Mouse (Mus musculus): ENCODE results near the gene Cfap77. TPM values are rescaled to one million over a fixed set of nuclear protein-coding genes. Genes with fewer than 3 reads are reported as not detected.

The Cfap77 gene
- polyA plus RNA-seq, 1 experiment, result 20.9 TPM

GRCm38 (mm10) chr2:29016599-29017587 is 38.0 kb downstream of the Cfap77 start:
- Histone ChIP-seq H3K4me1 (ENCODE audit: control insufficient read depth, insufficient read depth, low read length) (no peaks in the 10 kb centered on the region), H3K27me3 (ENCODE audit: control insufficient read depth, insufficient read depth, low read length) (no peaks in the 10 kb centered on the region), H3K27ac (ENCODE audit: control insufficient read depth, insufficient read depth, low read depth, low read length) (no peak overlapping the region), H3K4me3 (ENCODE audit: control insufficient read depth, low read depth, low read length) (no peak overlapping the region), H3K36me3 (ENCODE audit: control insufficient read depth, insufficient read depth, low read length) (no peaks in the 10 kb centered on the region)
- no peak for TF ChIP-seq CTCF (IDR thresholded peaks at IDR 0.05; ENCODE audit: control insufficient read depth, insufficient read depth, insufficient replicate concordance, low read depth, low read length)
- no peak for TF ChIP-seq POLR2A (IDR thresholded peaks at IDR 0.05; ENCODE audit: control insufficient read depth, low read depth, low read length)

GRCm38 (mm10) chr2:29012523-29012922 is 42.3 kb downstream of the Cfap77 start:
- Histone ChIP-seq H3K4me1 (ENCODE audit: control insufficient read depth, insufficient read depth, low read length) (no peaks in the 10 kb centered on the region), H3K27me3 (ENCODE audit: control insufficient read depth, insufficient read depth, low read length) (no peaks in the 10 kb centered on the region), H3K36me3 (ENCODE audit: control insufficient read depth, insufficient read depth, low read length) (no peaks in the 10 kb centered on the region), H3K27ac (ENCODE audit: control insufficient read depth, insufficient read depth, low read depth, low read length) (no peak overlapping the region), H3K4me3 (ENCODE audit: control insufficient read depth, low read depth, low read length) (no peak overlapping the region)
- TF ChIP-seq CTCF (IDR thresholded peaks at IDR 0.05; ENCODE audit: control insufficient read depth, insufficient read depth, insufficient replicate concordance, low read depth, low read length) (no peak), POLR2A (IDR thresholded peaks at IDR 0.05; ENCODE audit: control insufficient read depth, low read depth, low read length) (no peak)

GRCm38 (mm10) chr2:29007656-29008055 is 47.2 kb downstream of the Cfap77 start:
- Histone ChIP-seq H3K27me3 (ENCODE audit: control insufficient read depth, insufficient read depth, low read length) (no peaks in the 10 kb centered on the region), H3K4me1 (ENCODE audit: control insufficient read depth, insufficient read depth, low read length) (no peaks in the 10 kb centered on the region), H3K4me3 (ENCODE audit: control insufficient read depth, low read depth, low read length) (no peak overlapping the region), H3K36me3 (ENCODE audit: control insufficient read depth, insufficient read depth, low read length) (no peaks in the 10 kb centered on the region), H3K27ac (ENCODE audit: control insufficient read depth, insufficient read depth, low read depth, low read length) (no peak overlapping the region)
- no peak for TF ChIP-seq POLR2A (IDR thresholded peaks at IDR 0.05; ENCODE audit: control insufficient read depth, low read depth, low read length)
- TF ChIP-seq CTCF (IDR thresholded peaks at IDR 0.05; ENCODE audit: control insufficient read depth, insufficient read depth, insufficient replicate concordance, low read depth, low read length), result no peak

- Histone ChIP-seq H3K36me3 (ENCODE audit: control insufficient read depth, insufficient read depth, low read length) (no peaks in the 10 kb centered on the region), H3K27ac (ENCODE audit: control insufficient read depth, insufficient read depth, low read depth, low read length) (no peak overlapping the region), H3K4me3 (ENCODE audit: control insufficient read depth, low read depth, low read length) (no peak overlapping the region), H3K4me1 (ENCODE audit: control insufficient read depth, insufficient read depth, low read length) (no peaks in the 10 kb centered on the region), H3K27me3 (ENCODE audit: control insufficient read depth, insufficient read depth, low read length) (no peaks in the 10 kb centered on the region)
- TF ChIP-seq POLR2A (IDR thresholded peaks at IDR 0.05; ENCODE audit: control insufficient read depth, low read depth, low read length) (no peak), CTCF (IDR thresholded peaks at IDR 0.05; ENCODE audit: control insufficient read depth, insufficient read depth, insufficient replicate concordance, low read depth, low read length) (no peak)
Observed at GRCm38 (mm10) chr2:29006455-29007034, 48.3 kb downstream of the Cfap77 start.

GRCm38 (mm10) chr2:29004037-29004436 is 50.8 kb downstream of the Cfap77 start:
- TF ChIP-seq POLR2A (IDR thresholded peaks at IDR 0.05; ENCODE audit: control insufficient read depth, low read depth, low read length), result no peak
- TF ChIP-seq CTCF (IDR thresholded peaks at IDR 0.05; ENCODE audit: control insufficient read depth, insufficient read depth, insufficient replicate concordance, low read depth, low read length), result no peak
- Histone ChIP-seq H3K36me3 (ENCODE audit: control insufficient read depth, insufficient read depth, low read length) (no peaks in the 10 kb centered on the region), H3K4me3 (ENCODE audit: control insufficient read depth, low read depth, low read length) (no peak overlapping the region), H3K27ac (ENCODE audit: control insufficient read depth, insufficient read depth, low read depth, low read length) (no peak overlapping the region), H3K27me3 (ENCODE audit: control insufficient read depth, insufficient read depth, low read length) (no peaks in the 10 kb centered on the region), H3K4me1 (ENCODE audit: control insufficient read depth, insufficient read depth, low read length) (no peaks in the 10 kb centered on the region)

DNA sequence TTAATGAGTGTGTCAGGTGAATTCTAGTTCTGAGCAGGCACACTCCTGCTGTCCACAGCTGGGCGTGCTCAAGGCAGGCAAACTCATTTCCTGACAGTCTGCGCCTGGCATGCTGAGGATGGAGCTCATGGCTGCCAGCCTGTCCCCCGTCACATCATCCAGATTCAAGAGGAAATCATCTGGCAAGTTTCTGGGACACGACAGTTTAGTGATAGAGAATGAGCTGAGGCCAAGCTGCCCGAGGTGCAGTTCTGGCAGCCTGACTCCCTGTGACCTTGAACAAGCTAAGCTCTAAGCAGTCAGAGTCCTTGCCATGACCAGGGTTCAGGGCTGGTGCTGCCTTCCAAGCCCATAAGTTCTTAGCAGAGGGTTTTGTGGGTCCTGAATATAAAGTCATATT is 56.6 kb downstream of the Cfap77 start:
- Histone ChIP-seq H3K27ac (ENCODE audit: control insufficient read depth, insufficient read depth, low read depth, low read length) (no peak overlapping the region), H3K36me3 (ENCODE audit: control insufficient read depth, insufficient read depth, low read length) (no peaks in the 10 kb centered on the region), H3K4me1 (ENCODE audit: control insufficient read depth, insufficient read depth, low read length) (no peaks in the 10 kb centered on the region), H3K27me3 (ENCODE audit: control insufficient read depth, insufficient read depth, low read length) (no peaks in the 10 kb centered on the region), H3K4me3 (ENCODE audit: control insufficient read depth, low read depth, low read length) (no peak overlapping the region)
- TF ChIP-seq POLR2A (IDR thresholded peaks at IDR 0.05; ENCODE audit: control insufficient read depth, low read depth, low read length), result no peak
- TF ChIP-seq CTCF (IDR thresholded peaks at IDR 0.05; ENCODE audit: control insufficient read depth, insufficient read depth, insufficient replicate concordance, low read depth, low read length), result no peak

DNA sequence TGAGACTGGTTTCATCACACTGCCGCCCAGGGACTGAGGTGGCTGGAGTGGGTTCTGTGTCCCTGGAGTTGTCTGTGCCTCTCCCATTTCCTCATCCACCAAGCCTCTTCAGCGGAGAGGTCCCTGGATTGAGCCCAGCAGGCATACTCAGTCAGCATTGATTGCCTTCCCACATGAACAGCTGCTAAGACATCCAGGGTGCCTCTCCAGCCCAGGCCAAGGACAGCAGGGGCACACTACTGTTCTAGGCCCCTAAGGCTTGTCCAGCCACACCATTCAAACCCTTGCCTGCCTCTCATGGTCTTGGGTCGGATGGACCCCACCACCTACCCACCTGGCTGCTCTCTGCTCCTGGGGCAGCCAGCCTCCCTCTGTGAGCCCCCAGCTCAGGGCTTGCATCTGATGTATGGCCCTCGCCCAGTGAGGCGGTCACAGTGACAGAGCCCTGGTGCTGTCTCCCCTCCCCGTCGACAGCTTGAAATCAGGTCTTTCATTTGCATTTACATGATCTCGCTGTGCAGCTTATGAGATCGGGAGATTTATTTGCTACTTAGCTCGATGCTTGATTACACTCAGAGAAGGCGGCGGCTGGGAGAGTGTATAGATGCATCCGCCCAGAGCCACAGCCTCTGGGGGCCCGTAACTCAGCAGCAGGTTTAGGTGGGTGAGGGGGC is 57.6 kb downstream of the Cfap77 start:
- no peak overlapping the region for H3K27ac ChIP-seq (ENCODE audit: control insufficient read depth, insufficient read depth, low read depth, low read length)

More for the DNA sequence above, 57.6 kb downstream of the Cfap77 start:
- Histone ChIP-seq H3K4me1 (ENCODE audit: control insufficient read depth, insufficient read depth, low read length) (no peaks in the 10 kb centered on the region), H3K27me3 (ENCODE audit: control insufficient read depth, insufficient read depth, low read length) (no peaks in the 10 kb centered on the region), H3K36me3 (ENCODE audit: control insufficient read depth, insufficient read depth, low read length) (no peaks in the 10 kb centered on the region), H3K4me3 (ENCODE audit: control insufficient read depth, low read depth, low read length) (no peak overlapping the region)
- TF ChIP-seq POLR2A (IDR thresholded peaks at IDR 0.05; ENCODE audit: control insufficient read depth, low read depth, low read length), result no peak
- no peak for TF ChIP-seq CTCF (IDR thresholded peaks at IDR 0.05; ENCODE audit: control insufficient read depth, insufficient read depth, insufficient replicate concordance, low read depth, low read length)
